Mouse (Mus musculus) right cerebral cortex, postnatal 36 days (tissue): ENCODE measurements around the gene Mycbp2.
A peak's percentile ranks its signal among the peaks of the same experiment; 100 is the strongest.

Source experiments
- DNase-seq, 2 experiments: peaks; one replicate each; pipeline ENCODE4 v3.0.0; 2022; ENCODE audit warnings: low spot score in 2 of 2, mixed read lengths in 1 of 2

The Mycbp2 gene

GRCm38 (mm10) chr14:103346729-103347505 is at the start of gene Mycbp2:
Gene Mycbp2 (minus strand): TSS chr14:103346814.
- DNase-seq, result peak; percentile 98

DNA sequence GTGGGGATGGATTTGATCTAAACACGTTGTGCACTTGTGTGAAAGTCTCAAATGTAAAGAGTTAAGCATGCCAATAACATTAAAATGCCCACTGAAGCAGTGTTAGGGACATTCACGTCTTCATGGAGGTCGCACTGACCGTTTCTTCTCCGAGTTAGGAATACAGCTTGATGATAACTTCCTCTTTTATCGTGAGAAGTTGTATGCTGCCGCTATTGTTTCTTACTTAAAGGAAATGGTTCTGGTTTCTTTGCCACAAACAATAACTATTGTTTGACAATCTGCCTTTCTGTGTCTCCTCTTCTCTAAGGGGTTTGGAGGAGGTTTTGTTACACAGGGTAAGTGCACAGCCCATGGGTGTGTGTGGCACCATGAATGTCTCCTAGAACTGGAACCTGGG is 45.8 kb upstream of the Mycbp2 start:
- DNase-seq, result no peak

DNA sequence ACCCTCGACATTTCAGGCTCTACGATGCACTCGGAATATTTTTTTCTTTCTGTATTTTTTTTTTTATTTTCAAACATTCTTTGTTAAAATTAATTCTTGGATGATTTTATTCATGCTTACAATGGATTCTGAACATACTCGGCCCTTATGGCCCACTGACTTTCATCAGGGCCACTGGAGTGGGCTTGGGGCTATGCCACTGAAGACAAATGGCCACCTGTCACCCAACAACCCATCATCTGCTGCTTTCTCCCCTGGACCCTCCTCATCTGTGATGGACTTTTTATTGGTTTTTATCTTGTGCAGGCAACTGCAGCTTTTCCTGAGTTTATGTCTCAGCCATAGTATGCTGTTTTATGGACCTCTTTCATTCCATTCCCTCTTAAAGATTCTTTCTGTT is 40.8 kb upstream of the Mycbp2 start:
- no peak for DNase-seq

DNA sequence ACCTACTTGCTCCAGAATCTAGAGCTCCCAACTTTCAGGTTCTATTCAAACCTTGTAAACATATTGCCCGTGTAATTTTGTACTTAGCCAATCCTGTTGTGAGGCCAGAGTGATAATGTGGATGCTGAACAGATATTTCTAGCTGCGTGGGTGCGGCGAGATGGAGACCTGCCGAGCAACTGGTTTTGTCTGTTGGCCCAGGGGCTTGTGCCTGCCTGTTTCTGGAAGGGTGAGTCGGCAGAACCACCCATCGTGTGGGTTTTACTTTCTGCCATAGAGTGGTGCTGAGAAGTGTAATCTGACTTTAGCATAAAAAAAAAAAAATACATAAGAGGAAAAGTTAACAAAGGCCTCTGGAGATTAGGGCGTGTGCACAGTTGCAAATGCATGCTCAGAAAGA is 40.3 kb upstream of the Mycbp2 start:
- DNase-seq, result peak in 1 of 2 experiments; percentile 3

DNA sequence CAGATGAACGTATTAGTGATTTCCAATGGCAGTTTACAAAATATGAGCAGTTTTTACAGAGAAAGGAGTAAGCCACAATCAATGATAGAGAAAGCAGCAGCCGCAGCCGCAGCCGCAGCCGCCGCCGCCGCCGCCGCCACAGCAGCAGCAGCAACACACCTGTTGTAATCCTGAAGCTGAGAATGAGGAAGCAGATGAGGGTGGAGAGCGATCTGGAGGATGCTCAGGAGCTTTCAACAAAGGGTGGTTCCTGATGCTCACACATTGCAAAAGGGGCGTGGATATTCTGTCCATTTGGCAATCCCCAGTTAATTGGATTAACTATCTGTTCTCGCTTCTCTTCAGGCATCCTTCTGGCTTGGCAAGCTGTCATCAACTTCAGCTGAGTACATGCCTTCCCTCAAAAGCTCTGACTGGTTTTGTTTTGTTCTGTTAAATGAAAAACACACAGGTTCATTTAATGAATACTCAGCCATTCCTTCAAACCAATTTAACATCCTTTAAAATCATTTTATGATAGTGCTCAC is 38.5 kb upstream of the Mycbp2 start:
- DNase-seq, result no peak

- DNase-seq, result no peak
These were observed 32.1 kb upstream of the Mycbp2 start for GRCm38 (mm10) chr14:103378703-103379102.

GRCm38 (mm10) chr14:103376765-103377164 is 30.2 kb upstream of the Mycbp2 start:
- no peak for DNase-seq

DNA sequence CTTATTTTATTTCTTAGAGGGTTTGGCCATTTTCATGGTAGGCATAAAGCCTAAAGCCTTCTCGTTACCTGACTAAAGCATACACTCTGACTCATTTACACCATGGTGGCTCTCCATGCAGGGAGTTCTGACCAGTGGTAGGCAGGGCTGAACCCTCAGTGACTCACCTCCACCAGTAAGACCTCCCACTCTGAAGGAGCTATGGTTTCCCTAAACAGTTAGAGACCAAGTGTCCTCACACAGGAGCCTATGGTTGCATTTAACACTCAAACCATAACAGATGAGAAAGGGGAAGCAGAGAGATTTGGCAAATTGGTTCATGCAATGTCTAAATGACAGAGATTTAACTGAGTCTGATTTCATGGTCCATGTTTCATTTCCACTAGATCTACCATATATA is 28.9 kb upstream of the Mycbp2 start:
- DNase-seq, result no peak

GRCm38 (mm10) chr14:103363199-103363598 is 16.6 kb upstream of the Mycbp2 start:
- DNase-seq, result no peak

DNA sequence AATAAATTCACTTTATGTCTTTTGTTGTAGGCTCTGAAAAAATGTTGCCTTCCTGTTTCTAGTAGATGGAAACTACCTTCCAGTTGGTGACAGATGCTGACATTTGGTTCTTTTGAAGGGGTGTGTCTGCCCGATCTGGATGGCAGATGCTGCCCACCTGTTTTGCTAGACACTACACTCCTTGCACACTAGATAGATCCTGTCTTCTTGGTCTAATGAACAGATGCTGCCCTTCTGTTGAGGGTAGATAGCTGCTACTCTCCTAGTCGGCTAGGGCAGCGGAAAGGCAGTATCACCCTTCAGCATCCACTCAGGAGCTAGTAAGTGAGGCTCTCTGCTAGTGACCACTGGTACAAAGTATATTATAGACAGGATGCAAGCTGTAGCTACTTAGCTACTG is 9.5 kb upstream of the Mycbp2 start:
- DNase-seq, result no peak

DNA sequence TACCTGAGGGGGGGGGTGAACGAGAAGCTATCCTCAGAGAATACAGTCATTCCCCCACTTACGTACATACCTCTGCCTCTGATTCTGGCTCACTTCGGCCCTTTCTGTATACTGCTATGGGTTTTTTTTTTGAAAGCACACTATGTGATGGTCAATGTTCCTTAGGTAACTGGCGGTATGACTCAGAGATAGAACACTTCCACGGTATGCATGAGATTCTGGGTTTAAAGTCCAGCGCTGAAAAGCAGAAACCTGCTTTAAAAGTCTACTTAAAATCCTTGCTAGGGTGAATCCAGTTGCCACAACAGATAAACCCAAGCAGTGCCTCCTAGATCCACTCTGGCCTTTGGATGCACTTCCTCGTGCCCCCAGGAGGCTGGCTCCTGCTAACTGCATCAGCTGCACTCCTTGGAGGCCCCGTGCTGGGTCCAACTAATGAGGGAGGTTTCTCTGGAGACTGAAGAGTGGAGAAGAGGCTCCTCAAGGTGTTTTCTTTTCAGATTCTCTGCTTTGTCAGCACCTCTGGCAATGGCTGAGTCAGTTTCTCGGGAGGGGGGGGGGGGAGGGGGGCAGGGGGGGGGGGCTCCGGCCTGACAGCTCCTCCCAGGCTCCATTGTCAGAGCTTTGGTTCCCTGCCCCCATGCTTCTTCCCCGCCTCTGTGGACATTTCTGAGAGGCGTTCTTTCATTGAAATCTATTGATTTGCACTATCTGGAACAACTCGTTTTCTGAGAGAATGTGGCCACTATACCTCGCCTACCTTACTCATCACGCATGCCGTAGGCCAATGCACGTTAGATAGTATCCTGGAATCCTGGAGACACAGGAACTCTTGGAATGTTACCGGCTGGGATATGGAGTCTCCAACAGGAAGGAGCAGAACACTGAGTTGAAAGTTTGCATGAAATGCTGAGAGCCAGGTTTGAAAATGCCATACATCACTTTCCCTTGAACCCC is 8.1 kb upstream of the Mycbp2 start:
- no peak for DNase-seq

- DNase-seq, result peak; percentile 50 to 55
These were observed 521 bp downstream of the Mycbp2 start for GRCm38 (mm10) chr14:103345858-103346728.

GRCm38 (mm10) chr14:103345486-103345857 is 1.1 kb downstream of the Mycbp2 start:
- no peak for DNase-seq

DNA sequence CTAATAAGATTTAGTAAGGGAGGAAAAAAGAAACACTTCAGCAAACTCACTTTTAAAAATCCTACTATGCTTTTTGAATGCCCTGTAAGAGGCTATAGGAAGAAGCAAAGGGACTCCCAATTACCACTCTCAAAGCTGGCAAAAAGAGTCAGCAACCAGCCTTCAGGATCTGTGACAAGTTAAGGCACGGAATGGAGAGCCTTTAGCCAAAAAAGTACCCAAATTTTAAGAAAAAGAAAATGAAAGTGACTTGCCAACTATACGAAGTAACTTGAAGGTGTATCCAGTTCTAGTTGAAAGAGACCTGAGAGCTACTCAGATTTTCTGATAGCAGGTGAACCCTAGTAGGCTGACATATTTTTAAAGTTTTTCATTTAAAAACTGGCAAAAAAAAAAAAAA is 1.6 kb downstream of the Mycbp2 start:
- DNase-seq, result no peak

DNA sequence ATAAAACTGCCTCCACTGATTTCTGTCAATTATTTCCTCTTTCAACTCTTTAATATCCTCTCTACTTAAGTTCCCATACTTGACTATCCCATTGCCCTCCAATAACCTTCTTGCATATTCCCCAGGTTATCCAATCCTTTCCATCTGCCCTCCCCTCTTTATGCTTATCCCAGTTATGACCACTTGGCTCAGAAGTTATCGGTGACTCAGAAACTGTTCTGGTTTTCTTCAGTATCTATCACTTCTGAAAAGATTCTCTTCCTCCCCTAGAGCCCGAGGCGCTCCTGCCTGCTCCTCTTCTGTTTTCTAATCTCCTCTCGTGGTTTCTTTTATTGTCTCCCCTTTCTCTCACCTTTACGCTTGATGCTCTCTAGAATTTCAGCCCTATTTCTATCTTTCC is 2.8 kb downstream of the Mycbp2 start:
- DNase-seq, result no peak

- DNase-seq, result no peak
These were observed 5.0 kb downstream of the Mycbp2 start for GRCm38 (mm10) chr14:103341385-103342294.

GRCm38 (mm10) chr14:103312926-103313325 is 33.7 kb downstream of the Mycbp2 start:
- no peak for DNase-seq

GRCm38 (mm10) chr14:103296227-103296626 is 50.4 kb downstream of the Mycbp2 start:
- no peak for DNase-seq

- no peak for DNase-seq
These were observed 60.0 kb downstream of the Mycbp2 start for GRCm38 (mm10) chr14:103286650-103287049.

GRCm38 (mm10) chr14:103276667-103277066 is 69.9 kb downstream of the Mycbp2 start:
- no peak for DNase-seq
